Mouse (Mus musculus): ENCODE results near the gene Rac2. TPM values are rescaled to one million over a fixed set of nuclear protein-coding genes. Genes with fewer than 3 reads are reported as not detected.

Gene Rac2
- polyA plus RNA-seq (2011; ENCODE audit: insufficient read depth, insufficient read length, low replicate concordance, missing spikeins): 94.5 and 156 TPM in 2 replicates

DNA sequence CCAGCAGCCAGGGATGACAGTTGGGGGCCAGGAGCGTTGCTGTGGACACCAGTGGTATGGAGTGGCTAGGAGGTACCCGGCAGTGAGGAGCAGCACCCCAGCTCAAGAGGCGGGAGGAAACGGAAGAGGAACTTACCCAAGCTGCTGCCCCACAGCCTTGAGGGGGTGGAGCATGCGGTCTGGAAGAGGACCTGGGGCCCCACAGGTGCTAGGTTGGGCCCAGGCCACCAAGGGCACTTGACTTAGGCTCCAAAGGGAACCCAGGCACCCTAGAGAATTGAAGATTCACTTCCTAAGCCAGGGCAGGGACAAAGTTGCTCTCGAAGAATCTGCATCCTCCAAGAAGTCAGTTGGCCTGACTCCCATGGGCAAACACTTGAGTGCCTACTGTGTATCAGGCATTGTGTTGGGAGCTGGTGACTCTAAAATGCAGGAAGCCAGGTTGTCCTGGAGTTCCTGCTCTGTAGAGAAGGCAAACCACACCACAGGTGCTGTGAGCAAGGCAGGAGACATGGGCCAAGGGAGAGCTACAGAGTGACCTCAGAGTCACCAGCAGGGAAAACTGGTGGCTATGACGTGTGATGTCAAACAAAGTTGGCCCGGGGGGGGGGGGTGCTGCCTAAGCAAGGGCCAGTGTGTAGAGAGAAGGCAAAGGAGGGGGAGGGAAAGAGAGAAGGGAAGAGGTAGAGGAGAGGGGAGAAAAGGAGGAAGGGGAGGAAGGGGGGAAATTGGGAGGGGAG, at the start of gene Rac2:
Rac2 (minus strand) TSS at position 126 of the 740 bp plus-strand sequence.
- peak within 1 kb of the TSS; percentile 91 for H3K27ac ChIP-seq (ENCODE audit: control insufficient read depth, insufficient read depth, low read depth, low read length, poor library complexity)
- TF ChIP-seq POLR2A (IDR thresholded peaks at IDR 0.05; ENCODE audit: borderline replicate concordance, control insufficient read depth, low read depth, low read length) (peak; percentile 98), CTCF (IDR thresholded peaks at IDR 0.05; ENCODE audit: control insufficient read depth, insufficient read depth, low read length) (no peak)
- WGBS: 5% methylated on average over 8 of the region's 8 CpGs
- peaks cover 13% of the 10 kb centered on the region; the same call in 1 of the 2 replicates for H3K4me1 ChIP-seq (ENCODE audit: control insufficient read depth, insufficient read depth, low read length)
- H3K4me3 ChIP-seq (replicated peaks; ENCODE audit: control insufficient read depth, low read depth, low read length): peak within 1 kb of the TSS; percentile 92

GRCm38 (mm10) chr15:78616973-78617372, 44.4 kb upstream of the Rac2 start:
- Histone ChIP-seq H3K4me3 (replicated peaks; ENCODE audit: control insufficient read depth, low read depth, low read length) (no peak overlapping the region), H3K4me1 (ENCODE audit: control insufficient read depth, insufficient read depth, low read length) (no peaks in the 10 kb centered on the region), H3K27ac (ENCODE audit: control insufficient read depth, insufficient read depth, low read depth, low read length, poor library complexity) (no peak overlapping the region)
- WGBS: 83% methylated on average over 2 of the region's 2 CpGs
- no peak for TF ChIP-seq POLR2A (IDR thresholded peaks at IDR 0.05; ENCODE audit: borderline replicate concordance, control insufficient read depth, low read depth, low read length)
- TF ChIP-seq CTCF (IDR thresholded peaks at IDR 0.05; ENCODE audit: control insufficient read depth, insufficient read depth, low read length): no peak

- H3K4me1 ChIP-seq (ENCODE audit: control insufficient read depth, insufficient read depth, low read length): no peaks in the 10 kb centered on the region
- TF ChIP-seq POLR2A (IDR thresholded peaks at IDR 0.05; ENCODE audit: borderline replicate concordance, control insufficient read depth, low read depth, low read length) (no peak), CTCF (IDR thresholded peaks at IDR 0.05; ENCODE audit: control insufficient read depth, insufficient read depth, low read length) (no peak)
- no peak overlapping the region for H3K4me3 ChIP-seq (replicated peaks; ENCODE audit: control insufficient read depth, low read depth, low read length)
- 75% methylated on average over 7 of the region's 7 CpGs for WGBS
- H3K27ac ChIP-seq (ENCODE audit: control insufficient read depth, insufficient read depth, low read depth, low read length, poor library complexity): no peak overlapping the region
These were observed 42.0 kb upstream of the Rac2 start for GRCm38 (mm10) chr15:78614536-78614935.

- H3K4me3 ChIP-seq (replicated peaks; ENCODE audit: control insufficient read depth, low read depth, low read length): no peak overlapping the region
- H3K27ac ChIP-seq (ENCODE audit: control insufficient read depth, insufficient read depth, low read depth, low read length, poor library complexity): no peak overlapping the region
- peaks cover 14% of the 10 kb centered on the region for H3K4me1 ChIP-seq (ENCODE audit: control insufficient read depth, insufficient read depth, low read length)
- no peak for TF ChIP-seq CTCF (IDR thresholded peaks at IDR 0.05; ENCODE audit: control insufficient read depth, insufficient read depth, low read length)
- 50% methylated on average over 12 of the region's 12 CpGs for WGBS
These were observed 38.3 kb upstream of the Rac2 start for GRCm38 (mm10) chr15:78610705-78611462.

GRCm38 (mm10) chr15:78607463-78607862, 34.9 kb upstream of the Rac2 start:
- peaks cover 17% of the 10 kb centered on the region for H3K4me1 ChIP-seq (ENCODE audit: control insufficient read depth, insufficient read depth, low read length)
- 25% methylated on average over 4 of the region's 4 CpGs for WGBS
- H3K4me3 ChIP-seq (replicated peaks; ENCODE audit: control insufficient read depth, low read depth, low read length): no peak overlapping the region
- TF ChIP-seq POLR2A (IDR thresholded peaks at IDR 0.05; ENCODE audit: borderline replicate concordance, control insufficient read depth, low read depth, low read length) (no peak), CTCF (IDR thresholded peaks at IDR 0.05; ENCODE audit: control insufficient read depth, insufficient read depth, low read length) (no peak)
- peak overlapping the region; percentile 70; the same call in 1 of the 2 replicates for H3K27ac ChIP-seq (ENCODE audit: control insufficient read depth, insufficient read depth, low read depth, low read length, poor library complexity)

GRCm38 (mm10) chr15:78606059-78606458, 33.5 kb upstream of the Rac2 start:
- TF ChIP-seq CTCF (IDR thresholded peaks at IDR 0.05; ENCODE audit: control insufficient read depth, insufficient read depth, low read length): no peak
- no peak for TF ChIP-seq POLR2A (IDR thresholded peaks at IDR 0.05; ENCODE audit: borderline replicate concordance, control insufficient read depth, low read depth, low read length)
- Histone ChIP-seq H3K27ac (ENCODE audit: control insufficient read depth, insufficient read depth, low read depth, low read length, poor library complexity) (peak overlapping the region; percentile 6; the same call in 1 of the 2 replicates), H3K4me3 (replicated peaks; ENCODE audit: control insufficient read depth, low read depth, low read length) (no peak overlapping the region), H3K4me1 (ENCODE audit: control insufficient read depth, insufficient read depth, low read length) (peaks cover 22% of the 10 kb centered on the region)
- 15% methylated on average over 6 of the region's 6 CpGs for WGBS

DNA sequence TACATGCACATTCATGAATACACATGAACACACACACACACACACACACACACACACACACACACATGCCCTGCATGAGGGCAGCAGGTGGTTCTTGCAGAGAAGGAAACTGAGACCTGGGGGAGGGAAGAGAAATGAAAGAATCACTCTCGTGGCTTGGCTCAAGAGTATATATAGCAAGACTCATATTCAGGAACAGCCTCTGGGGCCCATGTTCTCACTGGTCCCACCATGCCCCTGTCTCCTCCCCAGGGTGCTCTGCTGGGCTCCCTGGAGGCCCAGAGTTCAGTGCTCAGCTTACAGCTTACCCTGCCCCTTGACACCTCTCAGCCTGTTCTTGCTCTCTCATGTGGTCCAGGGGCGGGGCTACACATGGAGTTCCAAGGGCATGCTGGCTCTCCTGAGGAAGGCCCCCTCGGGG, 32.8 kb upstream of the Rac2 start:
- Histone ChIP-seq H3K27ac (ENCODE audit: control insufficient read depth, insufficient read depth, low read depth, low read length, poor library complexity) (no peak overlapping the region; the same call in 1 of the 2 replicates), H3K4me1 (ENCODE audit: control insufficient read depth, insufficient read depth, low read length) (peaks cover 26% of the 10 kb centered on the region), H3K4me3 (replicated peaks; ENCODE audit: control insufficient read depth, low read depth, low read length) (no peak overlapping the region)
- 30% methylated on average over 3 of the region's 3 CpGs for WGBS
- TF ChIP-seq POLR2A (IDR thresholded peaks at IDR 0.05; ENCODE audit: borderline replicate concordance, control insufficient read depth, low read depth, low read length): no peak
- no peak for TF ChIP-seq CTCF (IDR thresholded peaks at IDR 0.05; ENCODE audit: control insufficient read depth, insufficient read depth, low read length)

GRCm38 (mm10) chr15:78604255-78604654, 31.7 kb upstream of the Rac2 start:
- 62% methylated on average over 6 of the region's 6 CpGs for WGBS
- TF ChIP-seq CTCF (IDR thresholded peaks at IDR 0.05; ENCODE audit: control insufficient read depth, insufficient read depth, low read length) (no peak), POLR2A (IDR thresholded peaks at IDR 0.05; ENCODE audit: borderline replicate concordance, control insufficient read depth, low read depth, low read length) (no peak)

More at GRCm38 (mm10) chr15:78604255-78604654, 31.7 kb upstream of the Rac2 start:
- Histone ChIP-seq H3K4me1 (ENCODE audit: control insufficient read depth, insufficient read depth, low read length) (peaks cover 32% of the 10 kb centered on the region), H3K4me3 (replicated peaks; ENCODE audit: control insufficient read depth, low read depth, low read length) (no peak overlapping the region), H3K27ac (ENCODE audit: control insufficient read depth, insufficient read depth, low read depth, low read length, poor library complexity) (no peak overlapping the region)

Data from bone marrow, adult 2 months (tissue).